Mouse (Mus musculus): ENCODE results near the gene Scin.
"Not testable (repeated sequence)": the region's sequence is repeated elsewhere in the genome, so short reads cannot be mapped to it uniquely, and the experiment has no call there.

Scin gene

DNA sequence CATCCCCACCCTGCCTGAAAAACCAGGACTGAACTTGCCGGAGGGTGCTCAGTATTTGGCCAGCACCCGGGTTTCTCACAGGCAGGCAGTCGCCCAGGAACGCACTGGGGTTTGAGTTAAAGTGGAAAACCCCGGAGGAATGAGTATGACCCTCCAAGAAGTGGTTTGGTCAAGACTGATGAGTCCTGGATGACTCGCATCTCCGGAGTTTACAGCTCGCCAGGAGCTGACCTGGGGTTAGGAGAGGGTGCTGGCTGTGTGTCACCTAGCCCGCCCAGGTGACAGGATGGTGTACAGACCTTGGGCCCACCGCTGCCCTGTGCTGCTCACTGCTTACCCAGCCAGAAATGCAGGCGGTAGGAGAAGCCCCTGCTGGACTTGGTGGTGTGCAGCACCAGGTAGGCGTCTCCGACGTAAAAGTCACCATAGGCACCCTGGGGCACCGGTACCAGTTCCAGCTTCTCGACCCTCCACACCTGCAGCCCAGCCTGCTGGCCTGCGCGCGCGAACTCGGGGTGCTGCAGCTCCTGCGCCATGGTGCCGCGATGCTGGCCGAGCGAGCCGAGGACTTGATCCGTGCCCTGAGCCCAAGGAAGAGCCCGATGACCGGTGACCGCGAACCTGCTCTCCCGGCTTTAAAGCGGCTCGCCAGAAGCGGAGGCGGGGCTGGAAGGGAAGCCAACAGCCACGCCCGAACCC lies at the start of gene Scin:
Gene Scin, minus strand, starts transcription at position 656 of the 699 bp plus-strand sequence.
- peak; percentile 57 for DNase-seq

GRCm38 (mm10) chr12:40177089-40177488 lies 43.1 kb upstream of the Scin start:
- DNase-seq = no peak

GRCm38 (mm10) chr12:40176158-40176557 lies 42.1 kb upstream of the Scin start:
- DNase-seq = no peak

DNA sequence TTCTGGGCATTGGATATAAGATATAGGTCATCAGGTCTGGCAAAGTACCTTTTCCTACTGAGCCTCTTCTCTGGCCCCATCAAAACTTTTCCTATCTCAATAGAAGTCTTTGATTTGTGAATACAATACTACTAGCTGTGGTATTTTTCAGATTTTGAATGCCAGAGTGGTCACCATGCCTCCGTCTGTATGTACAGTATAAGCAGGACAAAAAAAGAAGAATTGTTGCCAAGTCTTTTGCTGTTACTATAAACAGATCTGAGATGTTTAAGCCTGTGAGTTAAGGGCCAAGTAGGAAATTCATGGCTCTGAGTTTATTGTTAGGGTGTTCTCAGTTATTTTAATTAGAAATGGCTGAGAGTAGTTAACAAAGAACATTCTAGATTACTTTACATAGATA lies 41.1 kb upstream of the Scin start:
- DNase-seq = not testable (repeated sequence)

GRCm38 (mm10) chr12:40171637-40172036 lies 37.6 kb upstream of the Scin start:
- DNase-seq = no peak

DNA sequence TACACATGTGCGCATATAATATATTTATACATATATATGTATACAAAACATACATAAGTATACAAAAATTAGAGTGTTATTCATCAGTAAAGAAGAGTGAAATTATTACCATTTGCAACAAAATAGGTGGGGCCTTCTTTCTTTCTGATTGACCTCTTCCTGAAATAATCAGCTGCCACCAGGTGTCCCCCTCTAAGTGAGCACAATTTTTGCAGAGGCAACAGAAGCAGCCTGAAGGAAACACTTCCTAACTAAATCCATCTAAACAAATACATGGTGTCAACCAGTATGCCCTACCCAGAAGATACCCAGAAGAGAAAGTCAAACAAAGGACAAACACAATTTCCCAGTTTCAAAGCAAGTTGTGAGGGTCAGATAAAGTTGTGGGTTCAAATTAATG lies 35.6 kb upstream of the Scin start:
- DNase-seq = no peak

GRCm38 (mm10) chr12:40164621-40165020 lies 30.6 kb upstream of the Scin start:
- DNase-seq = peak; percentile 4

GRCm38 (mm10) chr12:40160777-40161176 lies 26.7 kb upstream of the Scin start:
- no peak for DNase-seq

GRCm38 (mm10) chr12:40154188-40154587 lies 20.2 kb upstream of the Scin start:
- DNase-seq = no peak

GRCm38 (mm10) chr12:40152353-40153069 lies 18.5 kb upstream of the Scin start:
- DNase-seq = no peak

- no peak for DNase-seq
Observed at GRCm38 (mm10) chr12:40147319-40147718, 13.3 kb upstream of the Scin start.

DNA sequence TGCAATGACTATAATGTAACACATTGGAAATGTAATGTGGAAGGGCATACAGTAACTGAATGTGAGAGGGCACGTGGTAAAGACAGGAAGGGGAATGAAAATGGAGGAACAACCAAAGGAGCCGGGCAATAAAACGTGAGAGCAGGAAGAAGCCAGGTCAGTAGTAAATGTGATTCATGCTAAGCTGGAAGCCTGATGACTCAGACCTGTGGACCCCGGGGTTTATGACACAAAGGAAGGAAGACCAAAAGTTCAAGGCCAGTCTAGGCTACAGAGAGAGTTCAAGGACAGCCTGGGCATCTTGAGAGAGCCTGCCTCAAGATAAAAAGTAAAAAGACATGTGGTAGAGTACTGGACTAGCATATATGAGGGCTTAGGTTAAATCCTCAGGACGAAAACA lies 12.5 kb upstream of the Scin start:
- no peak for DNase-seq

- DNase-seq = no peak
Observed at GRCm38 (mm10) chr12:40140706-40141105, 6.7 kb upstream of the Scin start.

DNA sequence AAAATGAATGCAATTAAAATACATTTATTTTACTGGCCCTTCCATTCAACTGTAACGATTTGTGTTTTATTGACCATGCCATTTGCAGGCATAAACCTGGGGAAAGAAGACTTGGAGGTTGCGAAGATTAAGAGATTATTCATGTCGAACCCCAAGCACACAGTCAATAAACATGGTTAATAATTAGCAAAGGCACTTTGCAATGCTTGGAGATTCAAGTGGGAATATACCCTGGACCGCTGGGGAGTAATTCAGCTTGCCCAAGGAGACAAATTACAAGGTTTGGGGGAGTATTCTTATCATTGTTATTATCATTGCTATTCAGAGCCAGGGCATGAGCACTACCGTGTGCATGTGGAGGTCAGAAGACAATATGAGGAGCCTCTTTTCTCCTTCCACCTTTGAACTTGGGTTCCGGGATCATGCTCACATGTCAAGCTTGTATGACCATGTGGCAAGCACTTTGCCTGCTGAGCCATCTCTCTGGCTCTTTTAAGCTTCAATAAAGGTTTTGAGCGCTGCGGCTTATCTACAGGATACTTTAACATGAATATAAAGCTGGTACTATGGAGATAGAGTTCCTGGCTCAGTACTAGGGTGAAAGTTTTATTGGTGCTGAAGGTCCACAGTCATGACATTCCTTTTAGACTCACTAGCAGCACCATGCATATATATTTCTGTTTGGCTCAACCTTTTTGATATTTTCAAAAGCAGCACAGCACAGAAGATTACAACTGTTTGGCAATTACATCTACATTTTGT lies 5.6 kb upstream of the Scin start:
- no peak for DNase-seq

DNA sequence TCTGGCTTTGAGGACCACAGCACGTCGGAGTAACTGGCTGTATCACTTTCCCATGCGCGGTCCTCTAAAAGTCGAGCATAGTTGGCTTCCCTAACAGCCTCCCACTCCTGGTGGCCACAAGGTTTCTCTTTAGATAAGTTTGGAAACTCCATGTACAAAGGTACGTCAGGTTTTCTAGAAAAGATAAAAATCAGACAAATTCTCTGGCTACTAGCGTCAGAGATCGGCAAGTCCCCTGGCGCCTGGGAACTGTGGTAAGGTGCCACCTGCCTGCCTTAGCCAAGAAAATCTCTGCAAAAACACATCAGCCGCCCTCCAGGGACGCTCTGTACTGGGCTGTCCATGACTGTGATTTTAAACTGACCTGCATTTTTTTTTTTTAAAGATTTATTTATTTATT lies 501 bp upstream of the Scin start:
- DNase-seq = no peak

GRCm38 (mm10) chr12:40133194-40133572 lies 845 bp downstream of the Scin start:
- no peak for DNase-seq

DNA sequence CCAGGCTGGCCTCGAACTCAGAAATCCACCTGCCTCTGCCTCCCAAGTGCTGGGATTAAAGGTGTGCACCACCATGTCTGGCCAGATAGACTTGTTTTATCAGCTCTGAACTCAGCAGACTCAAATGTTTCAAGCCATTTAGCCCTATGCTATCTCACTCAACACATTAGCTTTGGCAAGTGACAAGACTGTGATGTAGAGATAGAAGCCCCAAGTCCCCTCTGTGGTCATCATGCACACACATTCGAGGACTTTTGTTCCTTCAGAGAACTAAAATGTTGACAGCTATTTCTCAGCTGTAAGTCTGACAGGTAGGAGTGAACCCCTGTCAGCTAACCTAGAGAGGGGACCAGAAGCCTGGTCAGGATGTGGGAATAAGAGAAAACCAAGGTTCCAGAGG lies 15.2 kb downstream of the Scin start:
- DNase-seq = no peak

GRCm38 (mm10) chr12:40117045-40117444 lies 17.0 kb downstream of the Scin start:
- peak; percentile 73 for DNase-seq

- DNase-seq = no peak
Observed at GRCm38 (mm10) chr12:40116214-40116613, 17.8 kb downstream of the Scin start.

- DNase-seq = no peak
Observed at GRCm38 (mm10) chr12:40114883-40115282, 19.1 kb downstream of the Scin start.

- DNase-seq = no peak
Observed at GRCm38 (mm10) chr12:40114020-40114419, 20.0 kb downstream of the Scin start.

DNA sequence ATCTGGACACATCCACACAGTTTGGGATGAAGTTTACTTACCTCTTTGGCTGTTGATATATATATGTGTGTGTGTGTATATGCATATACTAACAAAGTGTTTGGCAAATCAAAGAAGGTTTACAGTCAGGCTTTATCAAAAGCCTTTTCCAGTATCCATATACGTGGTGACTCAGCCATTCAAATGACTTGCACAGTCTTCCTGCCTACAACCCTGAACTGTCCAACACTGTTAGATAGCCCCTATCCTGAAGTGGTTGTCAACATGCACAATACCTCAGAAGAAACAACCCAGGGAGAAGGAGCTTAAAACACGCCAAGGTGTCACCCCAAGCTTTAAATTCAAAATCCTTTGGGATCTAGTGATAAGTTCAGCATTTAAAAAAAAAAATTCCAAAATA lies 20.4 kb downstream of the Scin start:
- DNase-seq = no peak

DNA sequence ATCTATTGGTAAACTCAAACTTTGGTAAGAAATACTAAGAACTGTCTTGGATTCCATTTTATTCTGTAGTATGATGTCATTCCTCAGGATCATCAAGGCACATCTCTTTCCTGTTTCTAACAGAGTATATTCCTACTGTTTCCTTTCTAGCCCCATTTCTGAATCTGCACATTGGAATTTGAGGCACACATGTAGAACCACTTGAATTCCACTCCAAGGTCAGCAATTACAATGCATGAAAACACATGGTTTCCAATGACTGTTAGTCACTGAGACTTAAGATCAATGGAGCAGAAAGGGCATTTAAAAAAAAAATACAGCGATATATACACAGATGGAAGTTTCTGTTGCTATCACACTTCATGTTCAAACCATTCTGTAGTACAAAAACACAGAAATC lies 24.8 kb downstream of the Scin start:
- DNase-seq = no peak

GRCm38 (mm10) chr12:40108143-40108542 lies 25.9 kb downstream of the Scin start:
- no peak for DNase-seq
